ENCODE assay signal across 18 mouse cellular contexts in the genomic region with DNA sequence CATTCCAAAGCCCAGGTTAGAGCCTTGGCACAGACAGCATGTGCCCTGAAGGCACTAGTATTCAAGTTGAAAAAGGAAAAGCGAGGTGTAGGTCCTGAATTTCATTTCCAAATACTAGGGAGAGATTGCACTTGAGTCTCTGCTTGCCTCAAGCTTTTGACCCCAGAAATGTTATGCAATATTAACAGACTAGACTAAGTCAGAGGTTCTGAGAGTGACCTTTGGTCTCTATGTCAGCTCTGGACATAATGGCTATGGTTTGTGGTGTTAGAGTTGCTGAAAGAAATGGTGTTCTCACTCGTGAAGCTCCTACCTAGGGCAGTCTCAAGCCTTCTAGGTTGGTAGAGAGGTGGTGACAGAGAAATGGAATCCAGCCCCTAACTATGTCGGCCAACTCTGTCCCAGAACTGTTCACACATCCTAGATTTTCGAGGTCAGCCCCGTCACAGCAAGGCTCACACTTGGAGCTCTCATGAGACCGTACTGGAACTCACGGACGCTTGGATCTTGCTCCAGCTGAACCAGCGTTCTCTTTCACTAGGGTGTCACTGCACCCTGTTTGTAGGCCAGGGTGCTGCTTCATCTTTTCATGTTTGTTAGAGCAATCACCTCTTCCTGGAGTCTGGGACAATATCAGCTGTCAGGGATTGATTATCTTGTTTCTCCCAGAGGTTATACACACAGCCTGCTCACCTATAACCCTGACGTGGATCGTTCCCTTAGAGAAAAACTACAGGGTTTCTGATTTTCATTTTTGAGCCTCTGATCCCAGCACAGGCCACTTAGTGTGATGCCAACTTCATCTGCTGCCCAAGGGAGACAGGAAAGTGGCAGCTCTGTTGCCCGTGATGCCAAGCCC.
DNase-seq lines count a peak whose midpoint lies in the region; ATAC-seq and TF ChIP-seq lines count a peak whose summit lies in the region.
"Had no signal": no experiment of that assay in that cellular context is flagged by ENCODE, and none has a peak within 500 bp of the region (broad histone marks: within the 10 kb centered on the region; RNA-seq: fewer than 3 reads in every experiment).

No protein-coding gene starts in this region.

- H3K4me3 ChIP-seq in heart, embryonic 12.5 days, result no peak overlapping the region
- no peak overlapping the region for H3K4me3 ChIP-seq in brown adipose tissue, adult 24 weeks (ENCODE audit: insufficient read depth, low read depth, low read length)
- no peak overlapping the region for H3K4me3 ChIP-seq in kidney, embryonic 15.5 days (replicated peaks)
- H3K4me3 ChIP-seq in liver, embryonic 15.5 days (replicated peaks), result no peak overlapping the region
- H3K4me3 ChIP-seq in cerebellum, adult 2 months (replicated peaks; ENCODE audit: insufficient read depth, low read depth, low read length), result no peak overlapping the region
- H3K4me3 ChIP-seq: erythroblast, embryonic 14.5 days; heart, embryonic 13.5 days; midbrain, embryonic 15.5 days had no signal

- no peak overlapping the region for H3K27ac ChIP-seq in heart, embryonic 12.5 days (ENCODE audit: poor library complexity, severe bottlenecking)
- H3K27ac ChIP-seq in brown adipose tissue, adult 24 weeks (replicated peaks; ENCODE audit: low read depth, low read length), result peak overlapping the region; percentile 98
- H3K27ac ChIP-seq in kidney, embryonic 15.5 days, result peak overlapping the region; percentile 28
- peak overlapping the region; percentile 67 for H3K27ac ChIP-seq in liver, embryonic 15.5 days (replicated peaks)
- no peak overlapping the region for H3K27ac ChIP-seq in cerebellum, adult 2 months (ENCODE audit: insufficient read depth, low read length)
- H3K27ac ChIP-seq: heart, embryonic 13.5 days; midbrain, embryonic 15.5 days had no signal

- no peak for TF ChIP-seq CTCF in cerebellum, adult 2 months (IDR thresholded peaks at IDR 0.05; ENCODE audit: borderline replicate concordance, insufficient read depth, low read depth, low read length)

- no peaks in the 10 kb centered on the region for H3K9me3 ChIP-seq in heart, embryonic 12.5 days (replicated peaks)
- H3K9me3 ChIP-seq in kidney, embryonic 15.5 days (replicated peaks), result no peaks in the 10 kb centered on the region
- no peaks in the 10 kb centered on the region for H3K9me3 ChIP-seq in liver, embryonic 15.5 days (replicated peaks)
- H3K9me3 ChIP-seq: heart, embryonic 13.5 days; midbrain, embryonic 15.5 days had no signal

- no peak for ATAC-seq in heart, embryonic 12.5 days (ENCODE audit: insufficient number of reproducible peaks, low FRiP score)
- no peak for ATAC-seq in kidney, embryonic 15.5 days (replicated peaks; ENCODE audit: low FRiP score)
- peak; percentile 61 for ATAC-seq in liver, embryonic 15.5 days (ENCODE audit: insufficient read depth)
- no peak for ATAC-seq in frontal cortex, adult (ENCODE audit: low TSS enrichment)
- ATAC-seq: forebrain, postnatal 0 days; midbrain, embryonic 15.5 days had no signal

- no peak for TF ChIP-seq POLR2A in cerebellum, adult 2 months (IDR thresholded peaks at IDR 0.05; ENCODE audit: borderline replicate concordance, insufficient read depth, low read length)

- no peak overlapping the region for H3K4me2 ChIP-seq in heart, embryonic 12.5 days
- no peak overlapping the region for H3K4me2 ChIP-seq in kidney, embryonic 15.5 days
- no peak overlapping the region for H3K4me2 ChIP-seq in liver, embryonic 15.5 days
- H3K4me2 ChIP-seq: heart, embryonic 13.5 days; midbrain, embryonic 15.5 days had no signal

- H3K27me3 ChIP-seq in heart, embryonic 12.5 days (replicated peaks), result no peaks in the 10 kb centered on the region
- H3K27me3 ChIP-seq in kidney, embryonic 15.5 days, result no peaks in the 10 kb centered on the region
- no peaks in the 10 kb centered on the region for H3K27me3 ChIP-seq in liver, embryonic 15.5 days
- H3K27me3 ChIP-seq in cerebellum, adult 2 months (ENCODE audit: control insufficient read depth, insufficient read depth, low read length), result no peaks in the 10 kb centered on the region
- H3K27me3 ChIP-seq: heart, embryonic 13.5 days; midbrain, embryonic 15.5 days had no signal

- intact Hi-C loops in left cerebral cortex, postnatal 14 days (cut with DNase I), result no loop called here

- peak; percentile 91 for DNase-seq in heart, adult 11 months
- DNase-seq in left cerebral cortex, postnatal 14 days (ENCODE audit: low spot score in 2 of 2), result no peak
- DNase-seq in cerebellum, adult 2 months, result no peak
- DNase-seq: B cell, adult 2 months; cerebellum, postnatal 10 days; forebrain, postnatal 0 days; gastrocnemius, postnatal 14 days; heart, postnatal 4 days; lung, adult 2 months; thymus, postnatal 25 days had no signal

- peaks cover 11% of the 10 kb centered on the region for H3K4me1 ChIP-seq in heart, embryonic 12.5 days (replicated peaks)
- peaks cover 22% of the 10 kb centered on the region; the same call in 1 of the 2 replicates for H3K4me1 ChIP-seq in brown adipose tissue, adult 24 weeks (ENCODE audit: control insufficient read depth, insufficient read depth, insufficient read length, low read length)
- H3K4me1 ChIP-seq in kidney, embryonic 15.5 days, result peaks cover 28% of the 10 kb centered on the region
- H3K4me1 ChIP-seq in liver, embryonic 15.5 days (replicated peaks), result no peaks in the 10 kb centered on the region; the same call in none of the 2 replicates
- H3K4me1 ChIP-seq in cerebellum, adult 2 months (ENCODE audit: control insufficient read depth, insufficient read depth, low read length), result peaks cover 6% of the 10 kb centered on the region

- H3K9ac ChIP-seq in heart, embryonic 12.5 days, result no peak overlapping the region
- no peak overlapping the region for H3K9ac ChIP-seq in kidney, embryonic 15.5 days
- H3K9ac ChIP-seq in liver, embryonic 15.5 days, result no peak overlapping the region
- H3K9ac ChIP-seq: forebrain, postnatal 0 days; heart, embryonic 13.5 days; midbrain, embryonic 15.5 days had no signal

- H3K36me3 ChIP-seq in heart, embryonic 12.5 days, result no peaks in the 10 kb centered on the region
- no peaks in the 10 kb centered on the region for H3K36me3 ChIP-seq in kidney, embryonic 15.5 days
- no peaks in the 10 kb centered on the region for H3K36me3 ChIP-seq in liver, embryonic 15.5 days (replicated peaks)
- H3K36me3 ChIP-seq: heart, embryonic 13.5 days; midbrain, embryonic 15.5 days had no signal

- 52% methylated on average over 12 of the region's 12 CpGs for WGBS in heart, embryonic 12.5 days
- WGBS in kidney, embryonic 15.5 days, result 79% methylated on average over 12 of the region's 12 CpGs
- 56% methylated on average over 12 of the region's 12 CpGs for WGBS in liver, embryonic 15.5 days (ENCODE audit: insufficient replicate concordance)
- WGBS in cerebellum, adult 2 months, result 72% methylated on average over 12 of the region's 12 CpGs

Comparison
In these comparisons a context has a peak if more than half of its experiments do, and no peak if none do; other contexts are left out.
1. H3K27ac ChIP-seq: peak in brown adipose tissue, adult 24 weeks (single experiment), kidney, embryonic 15.5 days (single experiment) and liver, embryonic 15.5 days (single experiment); none in heart, embryonic 12.5 days (single experiment) and cerebellum, adult 2 months (single experiment).